Mouse (Mus musculus) ES-E14 (cell line): ENCODE data around the gene Hspbp1. TPM values are rescaled to one million over a fixed set of nuclear protein-coding genes. Genes with fewer than 3 reads are reported as not detected.

Experiments
- DNase-seq: peaks from one replicate; pipeline ENCODE4 v3.0.0-alpha.2; 2013; ENCODE audit warnings: low read depth, low spot score
- H3K27ac ChIP-seq: 2 replicates; pipeline ENCODE4 v1.5.1; 2012; ENCODE audit warnings: low read depth, mild to moderate bottlenecking, low read length, moderate library complexity, mixed read lengths; ENCODE audit not compliant: poor library complexity, insufficient read depth, severe bottlenecking
- H3K36me3 ChIP-seq: 2 replicates; pipeline ENCODE4 v1.6.1; 2012; ENCODE audit warnings: mild to moderate bottlenecking, low read length, moderate library complexity, mixed read lengths; ENCODE audit not compliant: control insufficient read depth, poor library complexity, insufficient read depth, severe bottlenecking
- H3K4me1 ChIP-seq, 2 experiments: fragments of 150-350 bp in 1 of 2; sonication (generic) in 1 of 2; 2 replicates each; pipeline ENCODE4 v1.6.1; 2012; ENCODE audit warnings: low read length in 2 of 2, mild to moderate bottlenecking in 1 of 2, mixed read lengths in 1 of 2; ENCODE audit not compliant: control insufficient read depth in 2 of 2, insufficient read depth in 2 of 2, poor library complexity in 1 of 2
- H3K4me3 ChIP-seq, 2 experiments: fragments of 150-350 bp in 1 of 2; sonication (generic) in 1 of 2; 2 replicates each; pipeline ENCODE4 v1.5.1; 2012; ENCODE audit warnings: low read length in 2 of 2, low read depth in 1 of 2, mild to moderate bottlenecking in 1 of 2, mixed read lengths in 1 of 2; ENCODE audit not compliant: insufficient read depth in 1 of 2, poor library complexity in 1 of 2, severe bottlenecking in 1 of 2
- H3K9ac ChIP-seq: 2 replicates; pipeline ENCODE4 v1.6.1; 2012; ENCODE audit warnings: low read depth, mild to moderate bottlenecking, low read length, mixed read lengths; ENCODE audit not compliant: poor library complexity, insufficient read depth, severe bottlenecking
- H3K9me3 ChIP-seq: fragments of 150-350 bp; sonication (generic); 2 replicates; pipeline ENCODE4 v1.6.1; 2012; ENCODE audit warnings: low read depth, mild to moderate bottlenecking, low read length; ENCODE audit not compliant: control insufficient read depth, insufficient read depth
- CHD2 ChIP-seq: IDR thresholded peaks from 2 replicates; pipeline ENCODE4 v1.6.1; 2014; ENCODE audit warnings: mild to moderate bottlenecking, low read depth, low read length, inconsistent platforms
- HCFC1 ChIP-seq: IDR thresholded peaks from 2 replicates; pipeline ENCODE4 v1.6.1; 2012; ENCODE audit warnings: low read length, inconsistent platforms, borderline replicate concordance; ENCODE audit not compliant: insufficient read depth
- MAFK ChIP-seq: IDR thresholded peaks from 2 replicates; pipeline ENCODE4 v1.6.1; 2014; ENCODE audit warnings: mild to moderate bottlenecking, low read depth, low read length, inconsistent platforms; ENCODE audit not compliant: insufficient read depth
- ZC3H11A ChIP-seq: IDR thresholded peaks from 2 replicates; pipeline ENCODE4 v1.6.1; 2012; ENCODE audit warnings: low read depth, mild to moderate bottlenecking, inconsistent platforms, low read length, borderline replicate concordance
- ZNF384 ChIP-seq: IDR thresholded peaks from 2 replicates; pipeline ENCODE4 v1.6.1; 2012; ENCODE audit warnings: low read depth, low read length, inconsistent platforms
- in situ Hi-C, 2 experiments: fragments of 600-800 bp; cut with MboI; formaldehyde crosslinking; loops; one replicate each; pipeline ENCODE4 v1.15.1; 2025; ENCODE audit warnings: low sequenced_read_pairs in 2 of 2, inconsistent platforms in 1 of 2; ENCODE audit not compliant: unreplicated experiment in 2 of 2
- total RNA-seq: library from RNA; depleted of rRNA; stranded (reverse); fragments of 300-350 nt; gene quantifications from 2 replicates; pipeline ENCODE4 v1.2.3, GENCODE M21; 2012

The Hspbp1 gene
- total RNA-seq, 1 experiment = 61.2 TPM

- Histone ChIP-seq H3K9me3 (no peaks in the 10 kb centered on the region), H3K36me3 (peaks cover 8% of the 10 kb centered on the region), H3K9ac (peak overlapping the region; percentile 50; the same call in 1 of the 2 replicates), H3K27ac (peak overlapping the region; percentile 72; the same call in 1 of the 2 replicates), H3K4me3 (no peak overlapping the region), H3K4me1 (peaks cover 17% of the 10 kb centered on the region in 2 experiments)
- no peak for TF ChIP-seq ZNF384
- no peak for TF ChIP-seq ZC3H11A
- no peak for TF ChIP-seq MAFK
- TF ChIP-seq HCFC1 = no peak
- TF ChIP-seq CHD2 = no peak
- in situ Hi-C loops = no loop called here
- DNase-seq = no peak
These were observed 18.3 kb upstream of the Hspbp1 start for GRCm38 (mm10) chr7:4703195-4703594.

GRCm38 (mm10) chr7:4702334-4702733 is 17.5 kb upstream of the Hspbp1 start:
- no peak for TF ChIP-seq ZNF384
- TF ChIP-seq HCFC1 = 0 out of 2 replicates have a peak, but pooled peaks have one; percentile 39
- TF ChIP-seq ZC3H11A = no peak
- no peak for TF ChIP-seq MAFK
- TF ChIP-seq CHD2 = no peak
- Histone ChIP-seq H3K36me3 (peaks cover 4% of the 10 kb centered on the region; the same call in 1 of the 2 replicates), H3K27ac (peak overlapping the region; percentile 90), H3K9me3 (no peaks in the 10 kb centered on the region), H3K4me1 (peaks cover 17% of the 10 kb centered on the region in 2 experiments), H3K4me3 (0 out of 4 replicates have a peak overlapping the region, but pooled peaks of 1 of the 2 experiments have one; percentile 0), H3K9ac (peak overlapping the region; percentile 50; the same call in 1 of the 2 replicates)
- DNase-seq = no peak
- in situ Hi-C loops = no loop called here

- Histone ChIP-seq H3K9me3 (no peaks in the 10 kb centered on the region), H3K4me1 (peaks cover 0 to 22% of the 10 kb centered on the region in 2 experiments; a peak in 2 of 4 replicates), H3K36me3 (peaks cover 13% of the 10 kb centered on the region), H3K9ac (no peak overlapping the region; the same call in 1 of the 2 replicates), H3K27ac (peak overlapping the region; percentile 18; the same call in 1 of the 2 replicates), H3K4me3 (no peak overlapping the region)
- in situ Hi-C loops = no loop called here
- no peak for DNase-seq
- no peak for TF ChIP-seq MAFK
- TF ChIP-seq CHD2 = no peak
- TF ChIP-seq ZNF384 = no peak
- no peak for TF ChIP-seq ZC3H11A
- TF ChIP-seq HCFC1 = no peak
These were observed 8.1 kb upstream of the Hspbp1 start for GRCm38 (mm10) chr7:4693004-4693403.

- DNase-seq = no peak
- TF ChIP-seq ZNF384 (no peak), MAFK (no peak), HCFC1 (no peak), CHD2 (no peak), ZC3H11A (no peak)
- in situ Hi-C loops = no loop called here
- H3K9ac ChIP-seq = peak overlapping the region; percentile 80
- H3K4me1 ChIP-seq = peaks cover 0 to 22% of the 10 kb centered on the region in 2 experiments; a peak in 2 of 4 replicates
- peaks cover 10% of the 10 kb centered on the region for H3K36me3 ChIP-seq
- H3K4me3 ChIP-seq = peak overlapping the region; percentile 70 to 95
- H3K27ac ChIP-seq = peak overlapping the region; percentile 58; the same call in 1 of the 2 replicates
- no peaks in the 10 kb centered on the region for H3K9me3 ChIP-seq
These were observed 6.2 kb upstream of the Hspbp1 start for GRCm38 (mm10) chr7:4690951-4691653.
